Mouse (Mus musculus): ENCODE measurements around the gene Chsy1. TPM values are rescaled to one million over a fixed set of nuclear protein-coding genes. Genes with fewer than 3 reads are reported as not detected.
A peak's percentile ranks its signal among the peaks of the same experiment; 100 is the strongest.

Gene Chsy1
- polyA plus RNA-seq, 1 experiment from 2014 or later, result 34.4 TPM

DNA sequence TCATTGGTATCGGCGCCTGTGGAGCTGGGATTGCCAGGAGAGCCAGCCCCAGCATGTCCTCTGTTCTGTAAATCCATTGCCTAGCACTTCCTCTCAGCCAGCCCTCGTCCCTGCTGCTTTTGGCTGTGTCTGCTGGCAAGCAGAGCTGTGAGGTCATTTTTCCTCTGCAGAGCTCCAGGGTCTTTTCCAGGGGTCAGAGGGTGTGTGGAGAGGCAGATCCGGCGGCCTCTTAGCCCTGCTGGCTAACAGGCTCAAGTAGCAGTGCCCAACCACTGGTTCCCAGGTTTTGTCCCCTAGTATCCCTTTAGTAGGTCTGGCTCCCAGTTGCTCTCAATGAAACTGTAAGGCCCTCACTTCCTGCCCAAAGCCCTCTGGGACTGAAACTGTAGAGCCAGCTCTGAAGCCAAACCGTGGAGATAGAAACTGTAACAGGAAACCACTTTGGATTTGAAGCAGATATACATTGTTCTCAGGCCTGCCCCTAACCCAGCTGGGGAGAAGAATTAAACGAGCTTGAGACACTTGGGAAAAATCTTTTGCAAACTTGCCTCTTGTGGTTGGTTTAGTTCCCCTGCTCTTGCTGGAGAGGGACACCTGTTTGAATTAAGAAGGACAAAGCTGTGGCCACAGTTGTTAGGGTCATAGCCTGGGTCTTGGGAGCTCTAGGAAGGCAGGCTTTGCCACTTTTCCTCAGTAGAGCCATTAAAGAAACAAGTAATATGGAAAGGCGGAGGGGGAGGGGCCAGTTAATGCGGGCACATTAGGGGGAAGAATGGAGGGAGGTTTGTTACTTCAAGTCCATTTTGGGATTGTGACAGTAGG, 109.1 kb downstream of the Chsy1 start:
- Histone ChIP-seq H3K4me2 (ENCODE audit: low read depth, low read length) (peak overlapping the region; percentile 24; the same call in 1 of the 2 replicates), H3K36me3 (ENCODE audit: control insufficient read depth, insufficient read depth, low read length) (no peaks in the 10 kb centered on the region), H3K9me3 (ENCODE audit: control insufficient read depth, low read length) (no peaks in the 10 kb centered on the region), H3K27ac (replicated peaks; ENCODE audit: low read depth, low read length) (peak overlapping the region; percentile 91), H3K4me3 (ENCODE audit: low read depth, low read length) (no peak overlapping the region), H3K27me3 (replicated peaks; ENCODE audit: control insufficient read depth, insufficient read depth, low read length) (no peaks in the 10 kb centered on the region), H3K9ac (ENCODE audit: low read depth, low read length) (0 out of 2 replicates have a peak overlapping the region, but pooled peaks have one; percentile 45), H3K4me1 (ENCODE audit: control insufficient read depth, insufficient read depth, low read length) (peaks cover 30% of the 10 kb centered on the region)
- DNase-seq (ENCODE audit: low spot score) (peak; percentile 91), ATAC-seq (ENCODE audit: low read depth) (peak; percentile 76)
- 17% methylated on average over 9 of the region's 9 CpGs for WGBS

DNA sequence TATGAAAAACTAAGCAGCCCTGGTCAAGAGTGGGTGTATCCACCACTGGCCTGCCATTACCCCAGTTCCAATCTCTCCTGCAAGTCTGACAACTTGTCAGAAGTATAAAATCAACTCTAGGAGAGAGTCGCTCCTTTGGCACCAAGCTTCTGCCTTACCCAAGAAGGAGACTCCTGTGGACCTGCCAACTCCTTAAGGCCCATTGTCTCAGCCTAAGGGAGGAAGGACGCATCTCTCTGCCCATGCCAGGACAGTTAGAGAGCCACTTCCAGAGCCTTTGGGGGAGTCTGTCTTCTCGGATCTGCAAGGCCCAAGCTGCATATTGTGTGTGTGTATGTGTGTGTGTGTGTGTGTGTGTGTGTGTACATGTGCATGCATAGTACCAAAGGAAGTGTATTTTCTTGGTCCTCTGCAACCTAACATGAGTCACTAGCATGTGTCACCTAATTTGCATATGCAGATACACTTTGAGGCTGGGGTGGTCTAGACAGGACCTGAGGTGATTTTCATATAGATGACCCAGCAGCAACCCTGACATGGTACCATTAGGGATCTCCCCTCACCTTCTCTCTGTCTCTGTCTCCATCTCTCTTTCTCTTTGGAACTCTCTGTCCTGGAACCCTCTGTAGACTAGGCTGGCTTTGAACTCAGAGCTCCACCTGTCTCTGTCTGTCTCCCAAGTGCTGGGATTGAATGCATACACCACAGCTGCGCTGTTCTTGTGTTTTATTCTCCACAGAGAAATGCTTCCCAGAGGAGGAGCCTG, 109.9 kb downstream of the Chsy1 start:
- no peak overlapping the region for H3K4me2 ChIP-seq (ENCODE audit: low read depth, low read length)
- H3K4me1 ChIP-seq (ENCODE audit: control insufficient read depth, insufficient read depth, low read length), result peaks cover 31% of the 10 kb centered on the region
- peak; percentile 66 for DNase-seq (ENCODE audit: low spot score)
- no peaks in the 10 kb centered on the region for H3K27me3 ChIP-seq (replicated peaks; ENCODE audit: control insufficient read depth, insufficient read depth, low read length)
- peak overlapping the region; percentile 91 for H3K27ac ChIP-seq (replicated peaks; ENCODE audit: low read depth, low read length)
- H3K9ac ChIP-seq (ENCODE audit: low read depth, low read length), result no peak overlapping the region
- 78% methylated on average over 4 of the region's 4 CpGs for WGBS
- H3K9me3 ChIP-seq (ENCODE audit: control insufficient read depth, low read length), result no peaks in the 10 kb centered on the region
- ATAC-seq (ENCODE audit: low read depth), result no peak
- H3K36me3 ChIP-seq (ENCODE audit: control insufficient read depth, insufficient read depth, low read length), result no peaks in the 10 kb centered on the region
- H3K4me3 ChIP-seq (ENCODE audit: low read depth, low read length), result no peak overlapping the region

DNA sequence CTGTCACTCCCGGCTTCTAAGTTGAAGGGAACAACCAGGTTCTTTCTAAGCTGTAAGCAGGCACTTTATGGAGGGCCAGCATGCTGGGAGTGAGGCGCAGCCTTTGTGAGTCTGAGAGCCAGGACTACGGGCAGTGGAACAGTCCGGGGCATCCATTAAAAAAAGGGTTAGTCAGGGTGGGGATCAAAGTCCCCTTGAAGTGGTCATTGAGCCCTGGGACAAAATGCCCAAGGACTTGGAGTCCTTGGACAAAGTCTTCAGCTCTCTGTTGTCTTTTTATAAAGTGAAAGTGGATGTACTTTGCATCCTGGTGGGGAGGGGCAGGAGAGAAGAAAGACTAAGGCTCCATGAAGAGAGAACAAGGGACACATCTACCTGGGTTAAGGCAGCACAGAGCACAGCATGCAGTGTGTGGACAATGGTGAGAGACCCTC, 110.5 kb downstream of the Chsy1 start:
- Histone ChIP-seq H3K27ac (replicated peaks; ENCODE audit: low read depth, low read length) (peak overlapping the region; percentile 91; the same call in 1 of the 2 replicates), H3K4me3 (ENCODE audit: low read depth, low read length) (no peak overlapping the region)
- ATAC-seq (ENCODE audit: low read depth), result no peak

DNA sequence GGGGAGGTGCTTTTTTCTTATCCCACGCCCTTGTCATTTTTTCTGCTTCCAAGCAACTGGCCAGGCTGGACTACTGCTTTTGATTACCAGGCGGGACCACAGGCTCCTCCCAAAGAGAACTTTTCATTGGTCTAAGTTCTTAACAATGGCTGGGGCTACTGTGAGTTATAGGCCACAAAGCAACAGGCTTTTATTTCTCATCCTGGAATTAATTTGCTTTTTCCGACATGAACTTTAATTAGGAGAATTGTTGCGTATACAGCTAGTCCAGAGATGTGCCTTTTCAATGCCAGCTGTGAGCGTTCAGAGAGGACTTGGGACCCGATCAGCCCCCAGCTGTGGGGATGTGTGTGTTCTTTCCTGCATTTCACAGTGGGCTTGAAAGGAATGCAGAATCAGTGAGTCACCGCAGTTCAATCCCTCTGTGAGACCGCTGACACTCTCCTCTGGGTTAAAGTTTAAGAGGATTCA, 113.3 kb downstream of the Chsy1 start:
- Histone ChIP-seq H3K27me3 (replicated peaks; ENCODE audit: control insufficient read depth, insufficient read depth, low read length) (no peaks in the 10 kb centered on the region), H3K9me3 (ENCODE audit: control insufficient read depth, low read length) (no peaks in the 10 kb centered on the region), H3K27ac (replicated peaks; ENCODE audit: low read depth, low read length) (peak overlapping the region; percentile 22), H3K4me3 (ENCODE audit: low read depth, low read length) (no peak overlapping the region), H3K36me3 (ENCODE audit: control insufficient read depth, insufficient read depth, low read length) (no peaks in the 10 kb centered on the region), H3K4me1 (ENCODE audit: control insufficient read depth, insufficient read depth, low read length) (peaks cover 24% of the 10 kb centered on the region), H3K9ac (ENCODE audit: low read depth, low read length) (no peak overlapping the region), H3K4me2 (ENCODE audit: low read depth, low read length) (0 out of 2 replicates have a peak overlapping the region, but pooled peaks have one; percentile 1)
- ATAC-seq (ENCODE audit: low read depth) (peak; percentile 39; the same call in 1 of the 2 replicates), DNase-seq (ENCODE audit: low spot score) (peak; percentile 79)
- 10% methylated on average over 8 of the region's 8 CpGs for WGBS

More for the DNA sequence above, 110.5 kb downstream of the Chsy1 start:
- no peaks in the 10 kb centered on the region for H3K27me3 ChIP-seq (replicated peaks; ENCODE audit: control insufficient read depth, insufficient read depth, low read length)
- no peak overlapping the region for H3K4me2 ChIP-seq (ENCODE audit: low read depth, low read length)
- H3K9me3 ChIP-seq (ENCODE audit: control insufficient read depth, low read length), result no peaks in the 10 kb centered on the region
- no peak for DNase-seq (ENCODE audit: low spot score)
- 74% methylated on average over 4 of the region's 4 CpGs for WGBS
- peaks cover 31% of the 10 kb centered on the region for H3K4me1 ChIP-seq (ENCODE audit: control insufficient read depth, insufficient read depth, low read length)
- no peaks in the 10 kb centered on the region for H3K36me3 ChIP-seq (ENCODE audit: control insufficient read depth, insufficient read depth, low read length)
- H3K9ac ChIP-seq (ENCODE audit: low read depth, low read length), result no peak overlapping the region

Other genes starting within 250 kb of the Chsy1 start
- gene Pcsk6, start 247.8 kb upstream of the Chsy1 start, polyA plus RNA-seq (2014; fragmentation: Nextera tagmentation; extraction: Ambion mirVana), result 12.3 and 16.0 TPM in 2 replicates
- gene Gm45213, start 65.9 kb upstream of the Chsy1 start, polyA plus RNA-seq (2014; fragmentation: Nextera tagmentation; extraction: Ambion mirVana), result not detected in 2 replicates
- 134 and 146 TPM in 2 replicates for gene Snrpa1, start 50.5 kb upstream of the Chsy1 start, polyA plus RNA-seq (2014; fragmentation: Nextera tagmentation; extraction: Ambion mirVana)
- 137 and 140 TPM in 2 replicates for gene Selenos, start 29.9 kb upstream of the Chsy1 start, polyA plus RNA-seq (2014; fragmentation: Nextera tagmentation; extraction: Ambion mirVana)